Mouse (Mus musculus): ENCODE measurements around the gene Map1b. TPM values are rescaled to one million over a fixed set of nuclear protein-coding genes. Genes with fewer than 3 reads are reported as not detected.

The Map1b gene
- polyA plus RNA-seq, 1 experiment from 2014 or later = 460 TPM

GRCm38 (mm10) chr13:99375550-99375949, 140.8 kb downstream of the Map1b start:
- Histone ChIP-seq H3K4me1 (peaks cover 4% of the 10 kb centered on the region; the same call in 1 of the 2 replicates), H3K4me3 (no peak overlapping the region), H3K27me3 (ENCODE audit: poor library complexity, severe bottlenecking) (no peaks in the 10 kb centered on the region), H3K27ac (no peak overlapping the region), H3K36me3 (replicated peaks) (peaks cover 31% of the 10 kb centered on the region), H3K9me3 (no peaks in the 10 kb centered on the region)
- peak; percentile 78 for DNase-seq (ENCODE audit: extremely low spot score, low spot score)
- WGBS = 42% methylated on average over 6 of the region's 6 CpGs

- peaks cover 4% of the 10 kb centered on the region; the same call in 1 of the 2 replicates for H3K4me1 ChIP-seq
- no peak for DNase-seq (ENCODE audit: extremely low spot score, low spot score)
- H3K9me3 ChIP-seq = no peaks in the 10 kb centered on the region
- no peaks in the 10 kb centered on the region for H3K27me3 ChIP-seq (ENCODE audit: poor library complexity, severe bottlenecking)
- no peak overlapping the region for H3K4me3 ChIP-seq
- no peak overlapping the region for H3K27ac ChIP-seq
- H3K36me3 ChIP-seq (replicated peaks) = peaks cover 33% of the 10 kb centered on the region
- WGBS = 78% methylated on average over 4 of the region's 4 CpGs
Measured at GRCm38 (mm10) chr13:99374191-99374590, 142.1 kb downstream of the Map1b start.

- no peak overlapping the region for H3K27ac ChIP-seq
- H3K4me1 ChIP-seq = peaks cover 4% of the 10 kb centered on the region; the same call in 1 of the 2 replicates
- no peak for DNase-seq (ENCODE audit: extremely low spot score, low spot score)
- no peaks in the 10 kb centered on the region for H3K27me3 ChIP-seq (ENCODE audit: poor library complexity, severe bottlenecking)
- H3K36me3 ChIP-seq (replicated peaks) = peaks cover 36% of the 10 kb centered on the region
- H3K4me3 ChIP-seq = no peak overlapping the region
- no peaks in the 10 kb centered on the region for H3K9me3 ChIP-seq
- 86% methylated on average over 7 of the region's 7 CpGs for WGBS
Measured at GRCm38 (mm10) chr13:99373684-99374083, 142.7 kb downstream of the Map1b start.

Other genes starting within 250 kb of the Map1b start
- 54.6 and 56.4 TPM in 2 replicates for gene Ptcd2, start 171.8 kb downstream of the Map1b start, polyA plus RNA-seq (2016; fragmentation: Nextera tagmentation; extraction: Ambion mirVana)
- gene Mrps27, start 171.8 kb downstream of the Map1b start, polyA plus RNA-seq (2016; fragmentation: Nextera tagmentation; extraction: Ambion mirVana) = 84.1 and 85.3 TPM in 2 replicates

Measured in forebrain, embryonic 10.5 days (tissue).